Mouse (Mus musculus) limb, embryonic 12.5 days (tissue): ENCODE measurements at regions not wholly inside any gene's neighbourhood (a gene's known extent, or its start where the extent isn't known, plus 50 kb on each side); places are given as distances from the start of the nearest gene placed in this dataset.

Experiments
- ATAC-seq: fragments of 200-750 bp; cut with Nextera tagmentation; 2 replicates; pipeline ENCODE4 v1.8.0; 2017; ENCODE audit warnings: low read depth, moderate TSS enrichment; ENCODE audit not compliant: insufficient number of reproducible peaks, insufficient read depth, low FRiP score, low TSS enrichment
- H3K27ac ChIP-seq: fragments of 300-500 bp; sonication (generic); 2 replicates; pipeline ENCODE4 v1.5.1; 2016; ENCODE audit warnings: mild to moderate bottlenecking, moderate library complexity
- H3K27me3 ChIP-seq: fragments of 300-500 bp; sonication (generic); 2 replicates; pipeline ENCODE4 v1.6.1; 2016; ENCODE audit warnings: mild to moderate bottlenecking, moderate library complexity
- H3K36me3 ChIP-seq: fragments of 300-500 bp; sonication (generic); 2 replicates; pipeline ENCODE4 v1.6.1; 2016; ENCODE audit warnings: mild to moderate bottlenecking, moderate library complexity
- H3K4me1 ChIP-seq: fragments of 300-500 bp; sonication (generic); replicated peaks from 2 replicates; pipeline ENCODE4 v1.6.1; 2016
- H3K4me2 ChIP-seq: fragments of 300-500 bp; sonication (generic); 2 replicates; pipeline ENCODE4 v1.6.1; 2016; ENCODE audit warnings: mild to moderate bottlenecking, moderate library complexity
- H3K4me3 ChIP-seq: fragments of 300-500 bp; sonication (generic); replicated peaks from 2 replicates; pipeline ENCODE4 v1.5.1; 2016; ENCODE audit warnings: mild to moderate bottlenecking
- H3K9ac ChIP-seq: fragments of 300-500 bp; sonication (generic); replicated peaks from 2 replicates; pipeline ENCODE4 v1.6.1; 2016; ENCODE audit warnings: mild to moderate bottlenecking, moderate library complexity
- H3K9me3 ChIP-seq: fragments of 300-500 bp; sonication (generic); 2 replicates; pipeline ENCODE4 v1.6.1; 2016; ENCODE audit warnings: mild to moderate bottlenecking, moderate library complexity
- WGBS: fragments of 180-500 bp; shearing (Covaris S2); methylation state at CpG from one replicate; pipeline ENCODE4 v1.1.7; 2016; 5-methylcytosine and 5-hydroxymethylcytosine counted together

DNA sequence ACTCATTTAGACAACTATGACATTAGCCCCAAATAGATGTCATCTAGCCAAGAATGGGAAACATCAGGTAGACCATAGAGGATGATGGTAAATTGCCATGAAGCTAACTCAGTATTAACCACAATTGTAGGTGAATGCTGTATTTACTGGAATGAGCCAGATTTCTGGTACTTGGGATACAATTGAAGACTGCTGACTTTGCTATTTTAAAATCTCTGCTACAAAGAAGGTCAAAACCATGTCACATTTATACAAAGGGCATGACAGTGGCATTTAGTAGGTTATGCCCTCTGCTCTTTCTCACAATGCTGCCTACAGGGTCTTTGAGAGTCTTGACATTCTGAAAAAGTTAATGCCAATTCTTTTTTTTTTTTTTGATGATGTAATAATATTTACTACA is 178.8 kb upstream of the 4930583I09Rik start:
- Histone ChIP-seq H3K4me1 (no peaks in the 10 kb centered on the region), H3K9ac (no peak overlapping the region), H3K4me2 (no peak overlapping the region), H3K27me3 (no peaks in the 10 kb centered on the region), H3K27ac (no peak overlapping the region), H3K9me3 (no peaks in the 10 kb centered on the region), H3K4me3 (no peak overlapping the region), H3K36me3 (no peaks in the 10 kb centered on the region)
- no peak for ATAC-seq

DNA sequence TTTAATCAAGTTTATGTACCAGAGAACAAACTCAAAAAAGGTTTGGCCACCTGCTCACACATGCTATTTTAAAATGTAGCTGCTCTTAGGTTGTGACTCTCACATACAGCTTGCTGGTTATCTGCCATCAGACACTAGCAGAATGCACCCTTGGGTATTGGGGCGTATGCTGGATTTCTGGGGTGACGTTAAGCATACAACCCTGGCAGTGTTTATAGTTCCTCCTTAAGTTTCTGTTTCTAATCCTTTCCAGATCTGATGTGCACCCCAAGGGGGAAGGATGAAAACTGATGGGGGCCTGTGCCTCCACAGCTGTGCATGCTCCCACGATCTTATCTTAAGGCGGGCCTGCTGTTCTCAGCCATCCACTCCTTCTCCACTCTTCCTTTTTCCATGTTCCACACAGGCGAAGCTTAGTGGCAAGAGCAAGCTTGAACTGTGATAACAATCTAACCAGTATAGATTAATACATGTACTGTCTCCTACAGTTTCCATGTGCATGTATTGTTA is 164.8 kb upstream of the 4930583I09Rik start:
- no peak for ATAC-seq
- Histone ChIP-seq H3K36me3 (no peaks in the 10 kb centered on the region), H3K9me3 (no peaks in the 10 kb centered on the region), H3K4me3 (no peak overlapping the region), H3K27ac (no peak overlapping the region), H3K4me1 (peaks cover 12% of the 10 kb centered on the region), H3K4me2 (no peak overlapping the region), H3K27me3 (no peaks in the 10 kb centered on the region), H3K9ac (no peak overlapping the region)
- 71% methylated on average over 5 of the region's 5 CpGs for WGBS

- WGBS = 85% methylated on average over 10 of the region's 10 CpGs
- Histone ChIP-seq H3K4me3 (no peak overlapping the region), H3K4me2 (no peak overlapping the region), H3K9ac (no peak overlapping the region), H3K27me3 (no peaks in the 10 kb centered on the region), H3K36me3 (no peaks in the 10 kb centered on the region), H3K4me1 (no peaks in the 10 kb centered on the region), H3K27ac (no peak overlapping the region), H3K9me3 (0 out of 2 replicates have a peak, but pooled peaks cover 4% of the 10 kb centered on the region)
- no peak for ATAC-seq
Measured at GRCm38 (mm10) chr17:64994483-64994882, 158.6 kb upstream of the 4930583I09Rik start.

DNA sequence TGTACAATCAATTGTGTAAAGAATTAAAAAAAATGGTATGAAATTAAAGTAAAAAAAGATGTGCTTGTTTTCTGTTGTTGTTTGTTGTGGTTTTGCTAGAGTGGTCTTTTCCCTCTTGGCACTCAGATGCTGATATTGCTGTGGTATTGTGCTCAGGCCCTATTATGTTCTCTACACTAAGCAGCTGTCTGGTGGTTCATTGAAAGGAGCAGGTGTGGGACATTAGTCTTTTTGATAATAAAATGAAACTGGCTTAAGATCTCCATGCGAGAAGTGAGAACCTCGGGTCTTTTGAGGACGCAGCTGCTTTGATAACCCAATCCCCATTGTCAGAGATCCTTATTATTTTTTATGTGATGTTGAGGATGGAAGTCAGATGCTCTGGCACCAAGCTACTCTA is 155.4 kb upstream of the 4930583I09Rik start:
- 67% methylated on average over 3 of the region's 3 CpGs for WGBS
- no peak overlapping the region for H3K4me3 ChIP-seq
- H3K4me1 ChIP-seq = no peaks in the 10 kb centered on the region
- H3K27me3 ChIP-seq = no peaks in the 10 kb centered on the region
- H3K4me2 ChIP-seq = no peak overlapping the region
- 0 out of 2 replicates have a peak, but pooled peaks cover 4% of the 10 kb centered on the region for H3K9me3 ChIP-seq
- no peak overlapping the region for H3K9ac ChIP-seq
- no peak overlapping the region for H3K27ac ChIP-seq
- no peaks in the 10 kb centered on the region for H3K36me3 ChIP-seq
- no peak for ATAC-seq

- ATAC-seq = no peak
- Histone ChIP-seq H3K4me3 (no peak overlapping the region), H3K9ac (no peak overlapping the region), H3K36me3 (no peaks in the 10 kb centered on the region), H3K4me1 (no peaks in the 10 kb centered on the region), H3K4me2 (no peak overlapping the region), H3K27ac (no peak overlapping the region), H3K27me3 (no peaks in the 10 kb centered on the region), H3K9me3 (no peaks in the 10 kb centered on the region)
- 78% methylated on average over 14 of the region's 14 CpGs for WGBS
Measured at GRCm38 (mm10) chr17:64984276-64985011, 148.6 kb upstream of the 4930583I09Rik start.

GRCm38 (mm10) chr17:64983480-64983879 is 147.6 kb upstream of the 4930583I09Rik start:
- WGBS = 79% methylated on average over 2 of the region's 2 CpGs
- H3K9ac ChIP-seq = no peak overlapping the region
- H3K4me2 ChIP-seq = no peak overlapping the region
- H3K4me3 ChIP-seq = no peak overlapping the region
- no peaks in the 10 kb centered on the region for H3K27me3 ChIP-seq
- H3K9me3 ChIP-seq = no peaks in the 10 kb centered on the region
- H3K27ac ChIP-seq = no peak overlapping the region
- H3K4me1 ChIP-seq = no peaks in the 10 kb centered on the region
- no peaks in the 10 kb centered on the region for H3K36me3 ChIP-seq
- no peak for ATAC-seq

DNA sequence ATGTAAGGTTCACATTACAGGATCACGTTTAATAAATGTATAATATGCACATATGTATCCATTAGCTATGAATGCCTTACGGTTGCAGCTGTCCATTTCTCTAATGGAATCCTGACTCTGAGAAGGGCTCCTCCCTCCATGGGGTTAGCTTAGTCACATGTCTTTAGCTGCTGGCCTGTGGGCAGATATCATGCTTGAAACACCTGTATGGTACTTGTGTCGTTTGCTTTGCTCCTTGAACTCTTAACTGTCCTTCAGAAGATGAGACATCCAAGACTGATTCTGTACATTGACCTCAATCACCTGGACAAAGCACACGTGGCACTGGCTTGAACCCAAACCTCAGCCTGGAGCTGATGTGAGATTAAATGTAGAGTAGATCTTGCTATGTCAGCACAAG is 128.3 kb upstream of the 4930583I09Rik start:
- Histone ChIP-seq H3K4me1 (no peaks in the 10 kb centered on the region), H3K36me3 (no peaks in the 10 kb centered on the region), H3K4me3 (no peak overlapping the region), H3K27me3 (no peaks in the 10 kb centered on the region), H3K9ac (no peak overlapping the region), H3K9me3 (no peaks in the 10 kb centered on the region), H3K4me2 (no peak overlapping the region), H3K27ac (no peak overlapping the region)
- 87% methylated on average over 4 of the region's 4 CpGs for WGBS
- ATAC-seq = no peak

DNA sequence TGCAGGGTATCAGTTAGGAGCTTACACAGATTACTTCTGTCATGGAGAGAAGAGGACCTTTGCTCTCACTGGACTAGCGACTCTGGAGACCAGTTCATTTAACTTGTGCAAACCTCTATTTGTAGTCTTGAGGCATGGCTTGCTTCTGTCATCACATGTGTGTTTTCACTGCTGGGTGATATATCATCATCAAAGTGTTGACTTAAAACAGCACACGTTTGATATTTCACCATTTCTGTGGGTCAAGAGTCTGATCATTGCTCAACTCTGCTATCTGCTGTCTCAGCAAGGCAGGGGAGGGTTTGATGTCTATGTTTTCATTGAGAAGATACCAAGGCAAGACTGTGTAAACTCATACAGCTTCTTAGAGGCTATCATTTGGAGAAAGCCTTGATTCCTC is 126.0 kb upstream of the 4930583I09Rik start:
- H3K4me2 ChIP-seq = no peak overlapping the region
- no peaks in the 10 kb centered on the region for H3K36me3 ChIP-seq
- no peak overlapping the region for H3K27ac ChIP-seq
- no peaks in the 10 kb centered on the region for H3K4me1 ChIP-seq
- no peaks in the 10 kb centered on the region for H3K27me3 ChIP-seq
- ATAC-seq = no peak
- no peak overlapping the region for H3K9ac ChIP-seq
- WGBS = 72% methylated on average over 2 of the region's 2 CpGs
- H3K9me3 ChIP-seq = no peaks in the 10 kb centered on the region
- H3K4me3 ChIP-seq = no peak overlapping the region

GRCm38 (mm10) chr17:64957495-64957894 is 121.6 kb upstream of the 4930583I09Rik start:
- Histone ChIP-seq H3K9ac (no peak overlapping the region), H3K4me1 (no peaks in the 10 kb centered on the region), H3K36me3 (no peaks in the 10 kb centered on the region), H3K4me2 (no peak overlapping the region), H3K27me3 (no peaks in the 10 kb centered on the region), H3K27ac (no peak overlapping the region), H3K4me3 (no peak overlapping the region), H3K9me3 (no peaks in the 10 kb centered on the region)
- no peak for ATAC-seq
- 76% methylated on average over 9 of the region's 9 CpGs for WGBS

GRCm38 (mm10) chr17:64956506-64956905 is 120.6 kb upstream of the 4930583I09Rik start:
- no peak overlapping the region for H3K4me3 ChIP-seq
- no peak overlapping the region for H3K27ac ChIP-seq
- no peaks in the 10 kb centered on the region for H3K27me3 ChIP-seq
- H3K4me2 ChIP-seq = no peak overlapping the region
- H3K36me3 ChIP-seq = no peaks in the 10 kb centered on the region
- 88% methylated on average over 7 of the region's 7 CpGs for WGBS
- no peaks in the 10 kb centered on the region for H3K4me1 ChIP-seq
- H3K9me3 ChIP-seq = no peaks in the 10 kb centered on the region
- no peak for ATAC-seq
- H3K9ac ChIP-seq = no peak overlapping the region

GRCm38 (mm10) chr17:64953275-64953674 is 117.4 kb upstream of the 4930583I09Rik start:
- Histone ChIP-seq H3K9ac (no peak overlapping the region), H3K4me2 (no peak overlapping the region), H3K9me3 (no peaks in the 10 kb centered on the region), H3K27me3 (no peaks in the 10 kb centered on the region), H3K36me3 (no peaks in the 10 kb centered on the region), H3K4me3 (no peak overlapping the region), H3K4me1 (no peaks in the 10 kb centered on the region), H3K27ac (no peak overlapping the region)
- WGBS = 93% methylated on average over 7 of the region's 7 CpGs
- ATAC-seq = no peak

DNA sequence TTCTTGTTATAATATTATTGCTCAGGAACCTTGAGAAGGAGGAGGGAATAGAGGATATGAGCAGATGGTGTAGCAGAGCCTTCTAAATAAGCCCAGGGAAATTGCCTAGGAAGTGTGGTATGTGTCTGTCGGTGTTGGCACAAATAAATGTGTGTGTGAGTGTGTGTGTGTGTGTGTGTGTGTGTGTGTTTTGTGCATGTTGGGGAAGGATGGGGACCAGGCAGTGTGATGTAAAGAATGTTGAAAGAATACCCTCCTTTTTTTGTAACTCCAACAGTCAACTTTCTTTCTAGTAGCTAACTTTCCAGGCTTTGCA is 115.7 kb upstream of the 4930583I09Rik start:
- H3K9me3 ChIP-seq = no peaks in the 10 kb centered on the region
- ATAC-seq = no peak
- no peaks in the 10 kb centered on the region for H3K27me3 ChIP-seq
- no peaks in the 10 kb centered on the region for H3K4me1 ChIP-seq
- H3K27ac ChIP-seq = no peak overlapping the region
- H3K4me3 ChIP-seq = no peak overlapping the region
- no peaks in the 10 kb centered on the region for H3K36me3 ChIP-seq
- no peak overlapping the region for H3K9ac ChIP-seq
- no peak overlapping the region for H3K4me2 ChIP-seq
- WGBS = 81% methylated on average over 1 of the region's 1 CpGs
